Mouse (Mus musculus) MEL (cell line): ENCODE measurements at regions not wholly inside any gene's neighbourhood (a gene's known extent, or its start where the extent isn't known, plus 50 kb on each side); places are given as distances from the start of the nearest gene placed in this dataset.

Experiments used
- DNase-seq: peaks from one replicate; pipeline ENCODE4 v3.0.0; 2011; ENCODE audit warnings: low read depth, low spot score
- H3K27ac ChIP-seq: 2 replicates; pipeline ENCODE4 v1.5.1; 2012; ENCODE audit warnings: low read depth, mild to moderate bottlenecking, control low read depth, low read length, moderate library complexity; ENCODE audit not compliant: control insufficient read depth
- H3K27me3 ChIP-seq, 2 experiments: fragments of 150-350 bp in 1 of 2; sonication (generic) in 1 of 2; 2 replicates each; pipeline ENCODE4 v1.6.1; 2012; ENCODE audit warnings: low read length in 2 of 2, mild to moderate bottlenecking in 2 of 2, improper control_type of control experiment in 1 of 2, moderate library complexity in 1 of 2; ENCODE audit not compliant: insufficient read depth in 2 of 2, control insufficient read depth in 1 of 2
- H3K36me3 ChIP-seq, 2 experiments: 2 replicates each; pipeline ENCODE4 v1.6.1; 2012 to 2014; ENCODE audit warnings: low read length in 2 of 2, improper control_type of control experiment in 1 of 2, inconsistent platforms in 1 of 2, mild to moderate bottlenecking in 1 of 2; ENCODE audit not compliant: insufficient read depth in 2 of 2, control insufficient read depth in 1 of 2
- H3K4me1 ChIP-seq, 2 experiments: fragments of 150-350 bp in 1 of 2; sonication (generic) in 1 of 2; 2 replicates each; pipeline ENCODE4 v1.6.1; 2012; ENCODE audit warnings: low read length in 2 of 2, improper control_type of control experiment in 1 of 2, mild to moderate bottlenecking in 1 of 2; ENCODE audit not compliant: insufficient read depth in 2 of 2, control insufficient read depth in 1 of 2
- H3K4me3 ChIP-seq, 2 experiments: fragments of 150-350 bp in 1 of 2; sonication (generic) in 1 of 2; 2 replicates each; pipeline ENCODE4 v1.5.1; 2012; ENCODE audit warnings: low read depth in 2 of 2, low read length in 2 of 2, mild to moderate bottlenecking in 2 of 2, moderate library complexity in 2 of 2, control low read depth in 1 of 2, improper control_type of control experiment in 1 of 2; ENCODE audit not compliant: control insufficient read depth in 1 of 2, insufficient read depth in 1 of 2
- H3K79me2 ChIP-seq: 2 replicates; pipeline ENCODE4 v1.6.1; 2012; ENCODE audit warnings: mild to moderate bottlenecking, low read length, moderate library complexity; ENCODE audit not compliant: control insufficient read depth, poor library complexity, insufficient read depth
- H3K9ac ChIP-seq: 2 replicates; pipeline ENCODE4 v1.6.1; 2012; ENCODE audit warnings: low read depth, mild to moderate bottlenecking, control low read depth, low read length, moderate library complexity; ENCODE audit not compliant: control insufficient read depth, poor library complexity, severe bottlenecking
- H3K9me3 ChIP-seq: fragments of 150-350 bp; sonication (generic); replicated peaks from 2 replicates; pipeline ENCODE4 v1.6.1; 2012; ENCODE audit warnings: mild to moderate bottlenecking, low read length, improper control_type of control experiment, moderate library complexity; ENCODE audit not compliant: insufficient read depth
- CHD2 ChIP-seq: IDR thresholded peaks from 2 replicates; pipeline ENCODE4 v1.6.1; 2011; ENCODE audit warnings: low read length, improper control_type of control experiment
- CTCF ChIP-seq, 3 experiments: IDR thresholded peaks in 2 of 3; conservative IDR thresholded peaks in 1 of 3; 2 replicates each; pipeline ENCODE4 v1.5.1; 2011 to 2012; ENCODE audit warnings: low read length in 3 of 3, low read depth in 2 of 3, mild to moderate bottlenecking in 2 of 3, improper control_type of control experiment in 1 of 3, inconsistent platforms in 1 of 3, mixed read lengths in 1 of 3, moderate library complexity in 1 of 3; ENCODE audit not compliant: control insufficient read depth in 1 of 3, insufficient read depth in 1 of 3, poor library complexity in 1 of 3, severe bottlenecking in 1 of 3
- E2F4 ChIP-seq: IDR thresholded peaks from 2 replicates; pipeline ENCODE4 v1.6.1; 2011; ENCODE audit warnings: low read depth, low read length, improper control_type of control experiment, borderline replicate concordance
- ELF1 ChIP-seq: IDR thresholded peaks from 2 replicates; pipeline ENCODE4 v1.6.1; 2014; ENCODE audit warnings: low read depth, mild to moderate bottlenecking, inconsistent platforms, low read length, improper control_type of control experiment, moderate library complexity
- MAFK ChIP-seq: IDR thresholded peaks from 2 replicates; pipeline ENCODE4 v1.6.1; 2011; ENCODE audit warnings: low read depth, mild to moderate bottlenecking, low read length, improper control_type of control experiment, borderline replicate concordance
- MAX ChIP-seq: IDR thresholded peaks from 2 replicates; pipeline ENCODE4 v1.6.1; 2011; ENCODE audit warnings: low read length, improper control_type of control experiment
- MEF2A ChIP-seq: IDR thresholded peaks from 2 replicates; pipeline ENCODE4 v1.6.1; 2014; ENCODE audit warnings: low read depth, mild to moderate bottlenecking, inconsistent platforms, low read length, improper control_type of control experiment; ENCODE audit not compliant: poor library complexity, insufficient replicate concordance, severe bottlenecking; ENCODE audit errors: extremely low read depth
- MXI1 ChIP-seq: IDR thresholded peaks from 2 replicates; pipeline ENCODE4 v1.6.1; 2011; ENCODE audit warnings: mild to moderate bottlenecking, low read depth, low read length, improper control_type of control experiment
- MYB ChIP-seq: IDR thresholded peaks from 2 replicates; pipeline ENCODE4 v1.6.1; 2011; ENCODE audit warnings: mild to moderate bottlenecking, low read depth, low read length, improper control_type of control experiment
- MYC ChIP-seq: IDR thresholded peaks from 2 replicates; pipeline ENCODE4 v1.6.1; 2011; ENCODE audit warnings: low read depth, mild to moderate bottlenecking, low read length, improper control_type of control experiment, moderate library complexity
- RAD21 ChIP-seq: IDR thresholded peaks from 2 replicates; pipeline ENCODE4 v1.6.1; 2011; ENCODE audit warnings: mild to moderate bottlenecking, low read depth, low read length, improper control_type of control experiment
- SMC3 ChIP-seq: IDR thresholded peaks from 2 replicates; pipeline ENCODE4 v1.6.1; 2011; ENCODE audit warnings: low read depth, low read length, improper control_type of control experiment
- TAL1 ChIP-seq: IDR thresholded peaks from 2 replicates; pipeline ENCODE4 v1.6.1; 2012; ENCODE audit warnings: mild to moderate bottlenecking, inconsistent platforms, low read length, moderate library complexity, mixed read lengths
- TBP ChIP-seq: IDR thresholded peaks from 2 replicates; pipeline ENCODE4 v1.8.0; 2011; ENCODE audit warnings: low read depth, low read length, improper control_type of control experiment
- TCF12 ChIP-seq: IDR thresholded peaks from 2 replicates; pipeline ENCODE4 v1.6.1; 2014; ENCODE audit warnings: low read depth, mild to moderate bottlenecking, inconsistent platforms, low read length, improper control_type of control experiment, moderate library complexity
- USF2 ChIP-seq, 2 experiments: IDR thresholded peaks; 2 replicates each; pipeline ENCODE4 v1.6.1; 2011 to 2012; ENCODE audit warnings: improper control_type of control experiment in 2 of 2, low read length in 2 of 2, borderline replicate concordance in 1 of 2, inconsistent platforms in 1 of 2, low read depth in 1 of 2, mild to moderate bottlenecking in 1 of 2; ENCODE audit not compliant: insufficient read depth in 1 of 2
- ZC3H11A ChIP-seq: IDR thresholded peaks from 2 replicates; pipeline ENCODE4 v1.6.1; 2012; ENCODE audit warnings: low read depth, mild to moderate bottlenecking, inconsistent platforms, low read length, improper control_type of control experiment
- ZKSCAN1 ChIP-seq: IDR thresholded peaks from 2 replicates; pipeline ENCODE4 v1.6.1; 2012; ENCODE audit warnings: low read depth, mild to moderate bottlenecking, inconsistent platforms, low read length, improper control_type of control experiment, moderate library complexity
- ZMIZ1 ChIP-seq: IDR thresholded peaks from 2 replicates; pipeline ENCODE4 v1.6.1; 2012; ENCODE audit warnings: low read depth, mild to moderate bottlenecking, inconsistent platforms, low read length, improper control_type of control experiment, moderate library complexity
- ZNF384 ChIP-seq: IDR thresholded peaks from 2 replicates; pipeline ENCODE4 v1.6.1; 2012; ENCODE audit warnings: low read depth, mild to moderate bottlenecking, inconsistent platforms, low read length, improper control_type of control experiment

- no peak overlapping the region for H3K27ac ChIP-seq
- H3K36me3 ChIP-seq = no peaks in the 10 kb centered on the region
- H3K79me2 ChIP-seq = no peaks in the 10 kb centered on the region
- H3K9me3 ChIP-seq = no peaks in the 10 kb centered on the region
- H3K9ac ChIP-seq = no peak overlapping the region
- no peaks in the 10 kb centered on the region for H3K4me1 ChIP-seq
- no peak for DNase-seq
- H3K4me3 ChIP-seq = no peak overlapping the region
- no peaks in the 10 kb centered on the region for H3K27me3 ChIP-seq
- TF ChIP-seq MXI1 (no peak), MAFK (no peak), MAX (no peak), MYC (no peak), TAL1 (no peak), CHD2 (no peak), MEF2A (no peak), SMC3 (no peak)
Measured at GRCm38 (mm10) chr8:79562071-79562581, 77.3 kb upstream of the Otud4 start.

GRCm38 (mm10) chr8:79561269-79562063, 78.0 kb upstream of the Otud4 start:
- Histone ChIP-seq H3K4me1 (no peaks in the 10 kb centered on the region), H3K27me3 (no peaks in the 10 kb centered on the region), H3K79me2 (no peaks in the 10 kb centered on the region), H3K9me3 (no peaks in the 10 kb centered on the region), H3K4me3 (no peak overlapping the region), H3K27ac (no peak overlapping the region), H3K36me3 (no peaks in the 10 kb centered on the region), H3K9ac (no peak overlapping the region)
- no peak for DNase-seq
- TF ChIP-seq ZKSCAN1 (no peak), RAD21 (no peak), ZNF384 (no peak), MAX (no peak), ELF1 (no peak), TBP (no peak), E2F4 (no peak), ZC3H11A (no peak), CTCF (IDR thresholded peaks at IDR 0.05 in 2 of 3, conservative IDR thresholded peaks at IDR 0.05 in 1 of 3; ENCODE audit: control insufficient read depth in 1 of 3, insufficient read depth in 1 of 3, low read depth in 2 of 3, low read length in 3 of 3, poor library complexity in 1 of 3, severe bottlenecking in 1 of 3) (no peak), ZMIZ1 (no peak), MAFK (no peak), MYB (no peak), USF2 (IDR thresholded peaks at IDR 0.05; ENCODE audit: borderline replicate concordance in 1 of 2, insufficient read depth in 1 of 2, low read depth in 1 of 2, low read length in 2 of 2) (no peak), TCF12 (no peak)
